Mouse (Mus musculus) MEL (cell line): ENCODE results near the gene Ern1. TPM values are rescaled to one million over a fixed set of nuclear protein-coding genes. Genes with fewer than 3 reads are reported as not detected.

Source experiments
- DNase-seq: peaks from one replicate; pipeline ENCODE4 v3.0.0; 2011; ENCODE audit warnings: low read depth, low spot score
- H3K27ac ChIP-seq: 2 replicates; pipeline ENCODE4 v1.5.1; 2012; ENCODE audit warnings: low read depth, mild to moderate bottlenecking, control low read depth, low read length, moderate library complexity; ENCODE audit not compliant: control insufficient read depth
- H3K27me3 ChIP-seq, 2 experiments: fragments of 150-350 bp in 1 of 2; sonication (generic) in 1 of 2; 2 replicates each; pipeline ENCODE4 v1.6.1; 2012; ENCODE audit warnings: low read length in 2 of 2, mild to moderate bottlenecking in 2 of 2, improper control_type of control experiment in 1 of 2, moderate library complexity in 1 of 2; ENCODE audit not compliant: insufficient read depth in 2 of 2, control insufficient read depth in 1 of 2
- H3K36me3 ChIP-seq, 2 experiments: 2 replicates each; pipeline ENCODE4 v1.6.1; 2012 to 2014; ENCODE audit warnings: low read length in 2 of 2, improper control_type of control experiment in 1 of 2, inconsistent platforms in 1 of 2, mild to moderate bottlenecking in 1 of 2; ENCODE audit not compliant: insufficient read depth in 2 of 2, control insufficient read depth in 1 of 2
- H3K4me1 ChIP-seq, 2 experiments: fragments of 150-350 bp in 1 of 2; sonication (generic) in 1 of 2; 2 replicates each; pipeline ENCODE4 v1.6.1; 2012; ENCODE audit warnings: low read length in 2 of 2, improper control_type of control experiment in 1 of 2, mild to moderate bottlenecking in 1 of 2; ENCODE audit not compliant: insufficient read depth in 2 of 2, control insufficient read depth in 1 of 2
- H3K4me3 ChIP-seq, 2 experiments: fragments of 150-350 bp in 1 of 2; sonication (generic) in 1 of 2; 2 replicates each; pipeline ENCODE4 v1.5.1; 2012; ENCODE audit warnings: low read depth in 2 of 2, low read length in 2 of 2, mild to moderate bottlenecking in 2 of 2, moderate library complexity in 2 of 2, control low read depth in 1 of 2, improper control_type of control experiment in 1 of 2; ENCODE audit not compliant: control insufficient read depth in 1 of 2, insufficient read depth in 1 of 2
- H3K79me2 ChIP-seq: 2 replicates; pipeline ENCODE4 v1.6.1; 2012; ENCODE audit warnings: mild to moderate bottlenecking, low read length, moderate library complexity; ENCODE audit not compliant: control insufficient read depth, poor library complexity, insufficient read depth
- H3K9ac ChIP-seq: 2 replicates; pipeline ENCODE4 v1.6.1; 2012; ENCODE audit warnings: low read depth, mild to moderate bottlenecking, control low read depth, low read length, moderate library complexity; ENCODE audit not compliant: control insufficient read depth, poor library complexity, severe bottlenecking
- H3K9me3 ChIP-seq: fragments of 150-350 bp; sonication (generic); replicated peaks from 2 replicates; pipeline ENCODE4 v1.6.1; 2012; ENCODE audit warnings: mild to moderate bottlenecking, low read length, improper control_type of control experiment, moderate library complexity; ENCODE audit not compliant: insufficient read depth
- BHLHE40 ChIP-seq: IDR thresholded peaks from 2 replicates; pipeline ENCODE4 v1.6.1; 2012; ENCODE audit warnings: low read depth, mild to moderate bottlenecking, inconsistent platforms, low read length, improper control_type of control experiment, borderline replicate concordance
- CHD2 ChIP-seq: IDR thresholded peaks from 2 replicates; pipeline ENCODE4 v1.6.1; 2011; ENCODE audit warnings: low read length, improper control_type of control experiment
- CTCF ChIP-seq, 3 experiments: IDR thresholded peaks in 2 of 3; conservative IDR thresholded peaks in 1 of 3; 2 replicates each; pipeline ENCODE4 v1.5.1; 2011 to 2012; ENCODE audit warnings: low read length in 3 of 3, low read depth in 2 of 3, mild to moderate bottlenecking in 2 of 3, improper control_type of control experiment in 1 of 3, inconsistent platforms in 1 of 3, mixed read lengths in 1 of 3, moderate library complexity in 1 of 3; ENCODE audit not compliant: control insufficient read depth in 1 of 3, insufficient read depth in 1 of 3, poor library complexity in 1 of 3, severe bottlenecking in 1 of 3
- ELF1 ChIP-seq: IDR thresholded peaks from 2 replicates; pipeline ENCODE4 v1.6.1; 2014; ENCODE audit warnings: low read depth, mild to moderate bottlenecking, inconsistent platforms, low read length, improper control_type of control experiment, moderate library complexity
- EP300 ChIP-seq, 2 experiments: IDR thresholded peaks; 2 replicates each; pipeline ENCODE4 v1.6.1; 2011; ENCODE audit warnings: improper control_type of control experiment in 2 of 2, low read length in 2 of 2, low read depth in 1 of 2, mild to moderate bottlenecking in 1 of 2
- ETS1 ChIP-seq: IDR thresholded peaks from 2 replicates; pipeline ENCODE4 v1.6.1; 2012; ENCODE audit warnings: low read depth, mild to moderate bottlenecking, inconsistent platforms, low read length, improper control_type of control experiment, moderate library complexity
- GATA1 ChIP-seq: IDR thresholded peaks from 2 replicates; pipeline ENCODE4 v1.6.1; 2011; ENCODE audit warnings: low read depth, low read length, improper control_type of control experiment
- JUND ChIP-seq: IDR thresholded peaks from 2 replicates; pipeline ENCODE4 v1.6.1; 2011; ENCODE audit warnings: low read depth, mild to moderate bottlenecking, improper control_type of control experiment, low read length
- MAFK ChIP-seq: IDR thresholded peaks from 2 replicates; pipeline ENCODE4 v1.6.1; 2011; ENCODE audit warnings: low read depth, mild to moderate bottlenecking, low read length, improper control_type of control experiment, borderline replicate concordance
- MAX ChIP-seq: IDR thresholded peaks from 2 replicates; pipeline ENCODE4 v1.6.1; 2011; ENCODE audit warnings: low read length, improper control_type of control experiment
- MAZ ChIP-seq: IDR thresholded peaks from 2 replicates; pipeline ENCODE4 v1.6.1; 2012; ENCODE audit warnings: low read depth, mild to moderate bottlenecking, inconsistent platforms, low read length, improper control_type of control experiment
- MEF2A ChIP-seq: IDR thresholded peaks from 2 replicates; pipeline ENCODE4 v1.6.1; 2014; ENCODE audit warnings: low read depth, mild to moderate bottlenecking, inconsistent platforms, low read length, improper control_type of control experiment; ENCODE audit not compliant: poor library complexity, insufficient replicate concordance, severe bottlenecking; ENCODE audit errors: extremely low read depth
- MYB ChIP-seq: IDR thresholded peaks from 2 replicates; pipeline ENCODE4 v1.6.1; 2011; ENCODE audit warnings: mild to moderate bottlenecking, low read depth, low read length, improper control_type of control experiment
- MYC ChIP-seq: IDR thresholded peaks from 2 replicates; pipeline ENCODE4 v1.6.1; 2011; ENCODE audit warnings: low read depth, mild to moderate bottlenecking, low read length, improper control_type of control experiment, moderate library complexity
- NELFE ChIP-seq: IDR thresholded peaks from 2 replicates; pipeline ENCODE4 v1.6.1; 2011; ENCODE audit warnings: low read depth, low read length, improper control_type of control experiment
- NRF1 ChIP-seq: IDR thresholded peaks from 2 replicates; pipeline ENCODE4 v1.6.1; 2014; ENCODE audit warnings: low read depth, mild to moderate bottlenecking, inconsistent platforms, low read length, improper control_type of control experiment, moderate library complexity; ENCODE audit not compliant: poor library complexity, insufficient read depth, severe bottlenecking
- POLR2AphosphoS5 ChIP-seq: IDR thresholded peaks from 2 replicates; pipeline ENCODE4 v1.6.1; 2012; ENCODE audit warnings: low read depth, borderline replicate concordance, mild to moderate bottlenecking, inconsistent platforms, low read length, moderate library complexity, mixed read lengths
- RAD21 ChIP-seq: IDR thresholded peaks from 2 replicates; pipeline ENCODE4 v1.6.1; 2011; ENCODE audit warnings: mild to moderate bottlenecking, low read depth, low read length, improper control_type of control experiment
- SIN3A ChIP-seq: IDR thresholded peaks from 2 replicates; pipeline ENCODE4 v1.6.1; 2012; ENCODE audit warnings: low read length, improper control_type of control experiment, inconsistent platforms
- SMC3 ChIP-seq: IDR thresholded peaks from 2 replicates; pipeline ENCODE4 v1.6.1; 2011; ENCODE audit warnings: low read depth, low read length, improper control_type of control experiment
- TBP ChIP-seq: IDR thresholded peaks from 2 replicates; pipeline ENCODE4 v1.8.0; 2011; ENCODE audit warnings: low read depth, low read length, improper control_type of control experiment
- TCF12 ChIP-seq: IDR thresholded peaks from 2 replicates; pipeline ENCODE4 v1.6.1; 2014; ENCODE audit warnings: low read depth, mild to moderate bottlenecking, inconsistent platforms, low read length, improper control_type of control experiment, moderate library complexity
- UBTF ChIP-seq: IDR thresholded peaks from 2 replicates; pipeline ENCODE4 v1.6.1; 2012; ENCODE audit warnings: low read depth, mild to moderate bottlenecking, inconsistent platforms, low read length, improper control_type of control experiment, moderate library complexity, borderline replicate concordance; ENCODE audit not compliant: insufficient read depth
- USF2 ChIP-seq, 2 experiments: IDR thresholded peaks; 2 replicates each; pipeline ENCODE4 v1.6.1; 2011 to 2012; ENCODE audit warnings: improper control_type of control experiment in 2 of 2, low read length in 2 of 2, borderline replicate concordance in 1 of 2, inconsistent platforms in 1 of 2, low read depth in 1 of 2, mild to moderate bottlenecking in 1 of 2; ENCODE audit not compliant: insufficient read depth in 1 of 2
- ZMIZ1 ChIP-seq: IDR thresholded peaks from 2 replicates; pipeline ENCODE4 v1.6.1; 2012; ENCODE audit warnings: low read depth, mild to moderate bottlenecking, inconsistent platforms, low read length, improper control_type of control experiment, moderate library complexity
- ZNF384 ChIP-seq: IDR thresholded peaks from 2 replicates; pipeline ENCODE4 v1.6.1; 2012; ENCODE audit warnings: low read depth, mild to moderate bottlenecking, inconsistent platforms, low read length, improper control_type of control experiment
- polyA plus RNA-seq, 2 experiments: library from polyadenylated mRNA; stranded (reverse) in 1 of 2; unstranded in 1 of 2; fragments of >175 nt in 1 of 2; fragments of >200 nt in 1 of 2; gene quantifications; 2 replicates each; pipeline versions ENCODE4 v1.2.1 to v1.2.4; 2012; ENCODE audit warnings: low replicate concordance in 2 of 2, low read depth in 1 of 2; ENCODE audit not compliant: insufficient read length in 2 of 2, insufficient read depth in 1 of 2, missing spikeins in 1 of 2
- total RNA-seq: library from RNA; depleted of rRNA; stranded (reverse); fragments of 300-350 nt; gene quantifications from 2 replicates; pipeline ENCODE4 v1.2.3, GENCODE M21; 2012

Gene Ern1
- total and polyA plus RNA-seq, 3 experiments, result 4.3 to 5.7 TPM; not detected in 1

DNA sequence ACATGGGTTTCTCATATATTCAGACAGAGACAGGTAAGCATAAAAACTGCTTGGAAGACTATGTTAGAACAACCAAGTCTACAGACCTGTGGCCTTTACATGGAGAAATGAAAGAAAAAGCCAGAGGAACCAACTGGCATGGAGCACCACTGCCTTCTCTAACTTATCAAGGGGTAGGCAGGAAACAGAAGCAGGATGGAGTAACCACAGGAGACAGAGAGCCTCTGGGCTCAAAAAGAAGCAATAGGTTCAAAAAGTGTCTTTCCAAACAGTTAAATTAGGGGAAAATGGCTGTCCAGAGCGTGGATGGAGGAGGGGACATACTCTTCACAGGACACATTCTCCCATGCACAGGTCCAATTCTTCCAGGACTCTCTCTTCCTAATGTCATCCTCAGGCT lies 16.0 kb downstream of the Ern1 start (continued):
- TF ChIP-seq ZMIZ1 (no peak), CTCF (IDR thresholded peaks at IDR 0.05 in 2 of 3, conservative IDR thresholded peaks at IDR 0.05 in 1 of 3; ENCODE audit: control insufficient read depth in 1 of 3, insufficient read depth in 1 of 3, low read depth in 2 of 3, low read length in 3 of 3, poor library complexity in 1 of 3, severe bottlenecking in 1 of 3) (no peak), CHD2 (peak; percentile 20; the same call in 1 of the 2 replicates), GATA1 (peak; percentile 75), SIN3A (peak; percentile 71; the same call in 1 of the 2 replicates)

GRCm38 (mm10) chr11:106468509-106468908 lies 19.1 kb downstream of the Ern1 start:
- Histone ChIP-seq H3K79me2 (peaks cover 2% of the 10 kb centered on the region; the same call in 1 of the 2 replicates), H3K9me3 (no peaks in the 10 kb centered on the region)

GRCm38 (mm10) chr11:106465932-106466331 lies 21.7 kb downstream of the Ern1 start:
- DNase-seq, result no peak
- Histone ChIP-seq H3K27me3 (no peaks in the 10 kb centered on the region), H3K36me3 (peaks cover 0 to 42% of the 10 kb centered on the region in 2 experiments; a peak in 2 of 4 replicates), H3K27ac (no peak overlapping the region), H3K79me2 (peaks cover 5% of the 10 kb centered on the region; the same call in 1 of the 2 replicates)
- no peak for TF ChIP-seq CHD2
- no peak for TF ChIP-seq JUND
- TF ChIP-seq GATA1, result no peak
- no peak for TF ChIP-seq MYC
- no peak for TF ChIP-seq USF2 (IDR thresholded peaks at IDR 0.05; ENCODE audit: borderline replicate concordance in 1 of 2, insufficient read depth in 1 of 2, low read depth in 1 of 2, low read length in 2 of 2)
- no peak for TF ChIP-seq MAZ
- no peak for TF ChIP-seq ZNF384
- TF ChIP-seq MAX, result no peak
- TF ChIP-seq NELFE, result no peak
- TF ChIP-seq UBTF, result no peak
- TF ChIP-seq NRF1, result no peak
- no peak for TF ChIP-seq EP300 (IDR thresholded peaks at IDR 0.05; ENCODE audit: low read depth in 1 of 2, low read length in 2 of 2)
- TF ChIP-seq MAFK, result no peak
- no peak for TF ChIP-seq POLR2AphosphoS5
- no peak for TF ChIP-seq SIN3A
- TF ChIP-seq ELF1, result no peak
- no peak for TF ChIP-seq ZMIZ1
- TF ChIP-seq TBP, result no peak
- TF ChIP-seq, all 39 proteins: peak for 0
- peaks cover 18 to 37% of the 10 kb centered on the region in 2 experiments for H3K4me1 ChIP-seq
- H3K4me3 ChIP-seq, result no peak overlapping the region
- no peak overlapping the region for H3K9ac ChIP-seq
- H3K9me3 ChIP-seq, result no peaks in the 10 kb centered on the region

More at GRCm38 (mm10) chr11:106468509-106468908, 19.1 kb downstream of the Ern1 start:
- H3K27ac ChIP-seq, result peak overlapping the region; percentile 72
- H3K27me3 ChIP-seq, result no peaks in the 10 kb centered on the region
- H3K9ac ChIP-seq, result no peak overlapping the region
- H3K4me1 ChIP-seq, result peaks cover 37 to 46% of the 10 kb centered on the region in 2 experiments
- TF ChIP-seq TCF12 (peak; percentile 42; the same call in 1 of the 2 replicates), USF2 (IDR thresholded peaks at IDR 0.05; ENCODE audit: borderline replicate concordance in 1 of 2, insufficient read depth in 1 of 2, low read depth in 1 of 2, low read length in 2 of 2) (no peak), BHLHE40 (no peak; the same call in 1 of the 2 replicates), POLR2AphosphoS5 (no peak), SMC3 (no peak), MYB (peak; percentile 85), MAFK (no peak), EP300 (IDR thresholded peaks at IDR 0.05; ENCODE audit: low read depth in 1 of 2, low read length in 2 of 2) (peak; percentile 71 to 90), MEF2A (no peak), NRF1 (no peak), SIN3A (peak; percentile 55), CTCF (IDR thresholded peaks at IDR 0.05 in 2 of 3, conservative IDR thresholded peaks at IDR 0.05 in 1 of 3; ENCODE audit: control insufficient read depth in 1 of 3, insufficient read depth in 1 of 3, low read depth in 2 of 3, low read length in 3 of 3, poor library complexity in 1 of 3, severe bottlenecking in 1 of 3) (no peak; a peak in 1 of 6 replicates), GATA1 (0 out of 2 replicates have a peak, but pooled peaks have one; percentile 3), RAD21 (no peak), ETS1 (peak; percentile 82)
- H3K36me3 ChIP-seq, result peaks cover 0 to 49% of the 10 kb centered on the region in 2 experiments; a peak in 2 of 4 replicates
- DNase-seq, result peak; percentile 71
- H3K4me3 ChIP-seq, result no peak overlapping the region
